Mouse (Mus musculus): ENCODE measurements around the gene Spata48. TPM values are rescaled to one million over a fixed set of nuclear protein-coding genes. Genes with fewer than 3 reads are reported as not detected.

The Spata48 gene
- polyA plus RNA-seq, 1 experiment from 2014 or later: 0.33 TPM

DNA sequence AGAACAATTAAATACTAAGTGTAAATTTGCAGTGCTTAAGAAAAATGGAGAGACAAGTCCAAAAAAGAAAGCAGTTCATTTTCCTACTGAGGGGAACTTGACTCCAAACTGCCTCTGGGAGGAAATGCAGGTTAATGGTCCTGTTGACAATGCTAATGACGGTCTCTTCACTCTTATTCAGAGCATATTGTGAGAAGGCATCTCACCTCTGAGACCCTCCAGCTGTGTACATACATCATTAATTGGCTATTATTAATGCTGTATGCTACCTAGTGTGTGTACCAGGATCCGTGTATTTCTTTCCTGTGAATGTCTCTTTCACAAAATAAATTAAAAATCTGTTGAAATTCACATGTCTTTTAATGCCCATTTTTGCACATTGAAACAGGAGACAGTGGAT is 47.5 kb downstream of the Spata48 start:
- H3K9me3 ChIP-seq (replicated peaks): no peaks in the 10 kb centered on the region
- H3K4me1 ChIP-seq (replicated peaks): no peaks in the 10 kb centered on the region
- no peak for ATAC-seq (ENCODE audit: insufficient read depth)
- H3K27me3 ChIP-seq: no peaks in the 10 kb centered on the region
- H3K4me3 ChIP-seq (replicated peaks): no peak overlapping the region
- no peak overlapping the region for H3K9ac ChIP-seq
- no peak overlapping the region for H3K27ac ChIP-seq (replicated peaks)
- H3K36me3 ChIP-seq (replicated peaks): no peaks in the 10 kb centered on the region
- WGBS (ENCODE audit: insufficient replicate concordance): 65% methylated on average over 2 of the region's 2 CpGs
- H3K4me2 ChIP-seq: no peak overlapping the region

DNA sequence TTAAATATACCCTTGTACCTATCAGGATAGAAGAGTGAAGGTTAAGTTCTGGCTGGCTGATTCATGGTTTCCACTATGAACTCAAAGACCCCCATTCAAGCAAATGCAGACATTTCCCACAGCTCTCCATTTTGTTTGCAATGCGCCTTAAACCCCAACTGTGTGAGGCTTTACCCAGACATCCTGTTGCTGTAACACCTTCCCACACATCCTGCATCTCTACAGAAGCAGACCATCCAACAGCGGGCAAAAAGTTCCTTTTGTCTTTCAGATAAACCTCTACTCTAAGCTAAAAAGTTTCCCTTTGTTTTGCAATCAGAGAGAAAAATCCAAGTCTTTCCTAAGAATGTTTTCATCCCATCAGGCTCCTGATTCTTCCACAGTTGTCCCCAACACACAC is 50.2 kb downstream of the Spata48 start:
- no peak for ATAC-seq (ENCODE audit: insufficient read depth)
- Histone ChIP-seq H3K4me1 (replicated peaks) (no peaks in the 10 kb centered on the region), H3K4me2 (no peak overlapping the region), H3K4me3 (replicated peaks) (no peak overlapping the region), H3K27ac (replicated peaks) (no peak overlapping the region), H3K36me3 (replicated peaks) (no peaks in the 10 kb centered on the region), H3K9me3 (replicated peaks) (no peaks in the 10 kb centered on the region), H3K9ac (no peak overlapping the region), H3K27me3 (no peaks in the 10 kb centered on the region)
- 46% methylated on average over 2 of the region's 2 CpGs for WGBS (ENCODE audit: insufficient replicate concordance)

DNA sequence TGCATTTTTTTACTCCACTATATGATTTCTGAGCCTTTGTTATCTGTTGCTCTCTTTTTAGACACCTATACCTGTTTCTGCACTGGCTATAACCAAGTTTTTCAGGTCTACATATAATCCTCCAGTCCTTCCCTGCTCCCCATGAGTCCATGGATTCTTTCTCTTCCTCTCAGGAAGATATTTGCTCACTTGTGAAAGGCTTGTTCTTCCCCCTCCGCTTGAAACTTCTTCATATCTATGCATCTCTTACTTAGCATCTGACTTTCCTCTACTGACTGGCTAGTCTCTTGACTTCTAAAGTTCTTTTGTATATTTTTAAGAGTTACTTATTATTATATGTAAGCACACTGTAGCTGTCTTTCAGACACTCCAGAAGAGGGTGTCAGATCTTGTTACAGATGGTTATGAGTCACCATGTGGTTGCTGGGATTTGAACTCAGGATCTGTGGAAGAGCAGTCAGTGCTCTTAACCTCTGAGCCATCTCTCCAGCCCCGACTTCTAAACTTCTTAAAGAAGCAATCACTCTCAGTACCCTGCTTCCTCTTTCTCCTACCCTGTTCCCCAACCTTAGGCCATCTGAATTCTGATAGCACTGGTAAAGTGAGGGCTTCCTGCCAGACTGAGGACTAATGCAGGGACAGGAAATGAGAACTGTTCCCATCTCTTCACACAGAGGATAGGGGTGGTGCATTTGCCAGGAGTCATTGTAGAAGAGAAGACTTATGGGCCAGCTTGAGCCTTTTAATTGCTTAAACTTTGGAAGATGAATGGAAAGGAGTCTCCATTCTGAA is 51.3 kb downstream of the Spata48 start:
- H3K4me3 ChIP-seq (replicated peaks): no peak overlapping the region
- H3K36me3 ChIP-seq (replicated peaks): no peaks in the 10 kb centered on the region
- H3K4me1 ChIP-seq (replicated peaks): peaks cover 7% of the 10 kb centered on the region
- no peak for ATAC-seq (ENCODE audit: insufficient read depth)
- H3K27me3 ChIP-seq: no peaks in the 10 kb centered on the region
- H3K4me2 ChIP-seq: no peak overlapping the region
- H3K9ac ChIP-seq: no peak overlapping the region
- 15% methylated on average over 2 of the region's 2 CpGs for WGBS (ENCODE audit: insufficient replicate concordance)
- H3K27ac ChIP-seq (replicated peaks): no peak overlapping the region
- H3K9me3 ChIP-seq (replicated peaks): no peaks in the 10 kb centered on the region

DNA sequence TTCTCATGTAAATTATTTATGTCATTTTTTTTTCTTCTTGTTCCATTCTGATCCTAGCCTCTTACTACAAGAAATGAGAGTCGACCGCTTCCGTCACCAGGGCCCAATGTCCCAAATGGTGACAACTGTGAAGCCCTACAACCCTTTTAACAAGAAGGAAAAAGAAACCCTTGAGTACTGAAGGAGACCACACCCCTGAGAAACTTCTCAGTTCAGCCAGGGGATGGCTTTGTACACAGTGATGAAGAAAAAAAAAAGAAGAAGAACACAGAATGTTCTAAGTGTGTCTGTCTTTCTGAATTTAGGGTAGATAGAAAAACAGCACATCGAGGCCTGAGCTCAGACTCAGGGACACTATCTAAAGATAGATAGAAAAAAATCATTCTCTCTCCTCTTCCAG is 53.0 kb downstream of the Spata48 start:
- H3K4me2 ChIP-seq: no peak overlapping the region
- H3K36me3 ChIP-seq (replicated peaks): no peaks in the 10 kb centered on the region
- WGBS (ENCODE audit: insufficient replicate concordance): 76% methylated on average over 4 of the region's 4 CpGs
- peaks cover 13% of the 10 kb centered on the region for H3K4me1 ChIP-seq (replicated peaks)
- no peak overlapping the region for H3K27ac ChIP-seq (replicated peaks)
- H3K4me3 ChIP-seq (replicated peaks): no peak overlapping the region
- no peaks in the 10 kb centered on the region for H3K9me3 ChIP-seq (replicated peaks)
- ATAC-seq (ENCODE audit: insufficient read depth): no peak
- no peaks in the 10 kb centered on the region for H3K27me3 ChIP-seq
- no peak overlapping the region for H3K9ac ChIP-seq

DNA sequence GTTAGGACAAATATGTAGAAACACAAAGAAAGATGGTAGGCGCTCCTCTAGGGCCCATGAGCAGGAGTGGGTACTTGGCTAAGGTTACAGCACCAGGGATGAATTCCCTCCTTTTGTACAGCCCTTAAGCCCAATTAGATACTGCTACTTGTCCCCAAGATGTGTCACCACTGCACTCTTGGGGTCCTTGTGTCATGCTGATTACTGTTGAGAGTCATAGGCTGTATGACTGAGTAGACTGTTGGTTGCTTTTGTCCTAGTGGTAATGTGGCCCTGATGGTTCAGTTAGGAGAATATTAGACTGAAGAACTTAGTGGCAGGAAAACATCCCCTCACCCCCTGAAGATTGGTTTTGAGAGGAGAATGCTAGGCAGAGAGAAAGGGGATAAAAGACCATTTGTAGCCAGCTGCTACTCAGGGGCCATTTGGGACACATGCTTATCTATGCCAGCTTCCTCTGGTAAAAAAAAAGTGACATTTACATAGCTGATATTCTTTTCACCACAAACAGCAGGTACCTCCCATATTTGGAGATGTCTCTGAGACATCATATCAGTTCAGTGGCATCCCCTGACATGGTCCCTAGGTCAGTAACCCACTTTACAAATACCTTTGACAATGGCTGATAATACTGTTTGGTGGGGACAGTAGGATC is 56.0 kb downstream of the Spata48 start:
- Histone ChIP-seq H3K27me3 (no peaks in the 10 kb centered on the region), H3K4me1 (replicated peaks) (peaks cover 22% of the 10 kb centered on the region), H3K36me3 (replicated peaks) (no peaks in the 10 kb centered on the region), H3K4me2 (no peak overlapping the region), H3K9me3 (replicated peaks) (no peaks in the 10 kb centered on the region), H3K9ac (no peak overlapping the region), H3K4me3 (replicated peaks) (no peak overlapping the region), H3K27ac (replicated peaks) (no peak overlapping the region)
- WGBS (ENCODE audit: insufficient replicate concordance): 87% methylated on average over 1 of the region's 1 CpGs
- ATAC-seq (ENCODE audit: insufficient read depth): peak; percentile 72

DNA sequence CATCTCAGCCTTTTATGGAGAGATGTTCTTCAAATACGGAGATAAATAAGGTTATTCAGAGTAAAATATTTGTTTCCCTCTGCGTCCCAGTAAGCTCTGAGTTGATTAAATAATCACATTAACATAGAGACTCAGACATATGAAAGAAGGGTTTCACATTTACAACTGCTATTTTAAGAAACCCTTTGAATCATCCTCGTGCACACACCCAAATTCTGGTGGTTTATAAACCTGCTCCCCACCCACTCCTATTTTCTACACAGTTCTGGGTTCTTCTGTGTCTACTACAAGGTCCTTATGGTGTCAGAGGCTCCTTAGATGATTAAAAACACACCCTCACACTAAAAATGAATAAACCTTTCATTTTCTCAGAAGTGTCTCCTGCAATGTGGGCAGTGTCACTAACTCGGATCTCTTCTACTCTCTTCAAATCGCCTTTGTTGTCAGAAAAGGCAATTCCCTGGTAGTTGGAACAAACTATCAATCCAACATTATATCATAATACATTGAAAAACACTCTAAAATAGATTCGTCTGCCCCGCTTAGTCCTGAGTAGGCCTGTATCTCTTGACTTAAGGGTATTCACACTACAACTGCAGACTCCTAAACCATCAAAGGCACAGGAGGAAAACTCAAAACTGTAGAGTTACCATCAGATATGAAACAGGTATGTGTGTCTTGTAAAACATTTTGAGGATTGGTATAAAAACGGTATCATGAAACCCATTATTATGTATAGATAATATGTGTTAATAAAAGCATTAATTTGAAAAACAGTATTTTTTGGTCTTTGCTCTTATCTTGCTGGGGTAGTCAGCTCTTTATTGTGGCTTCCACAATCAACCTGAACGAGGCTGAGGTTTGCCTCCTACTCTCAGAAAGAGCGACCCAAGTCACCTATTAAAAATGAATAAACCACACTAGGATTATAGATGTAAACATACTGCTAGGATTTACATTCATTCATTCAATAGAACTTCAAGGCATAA is 57.7 kb downstream of the Spata48 start:
- Histone ChIP-seq H3K36me3 (replicated peaks) (no peaks in the 10 kb centered on the region), H3K4me3 (replicated peaks) (no peak overlapping the region), H3K27ac (replicated peaks) (no peak overlapping the region), H3K27me3 (no peaks in the 10 kb centered on the region), H3K9me3 (replicated peaks) (no peaks in the 10 kb centered on the region), H3K4me1 (replicated peaks) (peaks cover 22% of the 10 kb centered on the region), H3K4me2 (no peak overlapping the region), H3K9ac (no peak overlapping the region)
- 53% methylated on average over 10 of the region's 10 CpGs for WGBS (ENCODE audit: insufficient replicate concordance)
- no peak for ATAC-seq (ENCODE audit: insufficient read depth)

DNA sequence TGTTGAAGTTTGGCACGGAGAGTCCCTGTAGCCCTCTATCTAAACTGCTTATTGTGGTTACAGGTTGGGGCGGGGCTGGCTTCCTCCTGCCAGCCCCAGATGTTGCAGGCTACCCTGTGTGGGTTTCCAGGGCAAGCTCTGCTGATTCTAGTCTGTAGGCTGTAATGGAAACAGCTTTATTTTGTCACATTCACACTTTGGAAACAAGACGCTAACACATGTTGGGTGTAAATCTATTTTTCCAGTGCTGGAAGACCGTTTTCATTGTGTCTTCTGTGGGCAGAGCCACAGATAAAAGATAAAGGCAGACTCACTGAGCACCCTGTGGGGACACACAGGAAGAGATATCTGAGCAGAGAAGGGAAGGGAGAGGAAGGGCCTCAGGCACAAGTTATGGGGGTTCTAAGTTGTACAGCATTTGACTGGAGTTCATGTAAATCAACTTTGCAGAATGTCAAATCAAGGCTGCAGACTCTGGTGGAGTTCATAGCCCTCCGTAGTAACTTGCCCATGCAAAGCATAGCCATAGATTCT is 60.1 kb downstream of the Spata48 start:
- H3K4me1 ChIP-seq (replicated peaks): peaks cover 22% of the 10 kb centered on the region
- no peaks in the 10 kb centered on the region for H3K36me3 ChIP-seq (replicated peaks)
- H3K27ac ChIP-seq (replicated peaks): peak overlapping the region; percentile 58; the same call in 1 of the 2 replicates
- peak overlapping the region; percentile 49 for H3K4me2 ChIP-seq
- no peak overlapping the region for H3K9ac ChIP-seq
- H3K27me3 ChIP-seq: no peaks in the 10 kb centered on the region
- 12% methylated on average over 5 of the region's 5 CpGs for WGBS (ENCODE audit: insufficient replicate concordance)
- no peak overlapping the region for H3K4me3 ChIP-seq (replicated peaks)
- H3K9me3 ChIP-seq (replicated peaks): no peaks in the 10 kb centered on the region
- ATAC-seq (ENCODE audit: insufficient read depth): peak; percentile 78

DNA sequence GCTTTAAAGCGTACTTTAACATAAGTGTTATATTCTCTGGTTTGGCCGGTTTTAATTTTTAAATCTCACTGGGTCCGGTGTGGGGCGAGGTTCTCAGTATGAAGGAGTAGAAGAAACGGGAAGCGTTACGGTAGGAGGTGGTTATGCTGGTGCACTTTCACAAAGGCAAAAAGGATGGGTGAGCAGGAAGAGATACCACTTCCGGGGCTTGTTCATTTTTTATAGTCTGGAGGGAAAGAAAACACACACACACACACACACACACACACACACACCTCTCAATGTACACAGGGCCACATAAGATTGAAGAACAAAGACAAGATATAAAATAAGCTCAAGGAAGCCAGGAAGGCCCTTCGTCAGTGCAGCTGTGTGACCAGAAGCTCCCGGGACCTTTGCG is 66.9 kb downstream of the Spata48 start:
- 25% methylated on average over 11 of the region's 11 CpGs for WGBS (ENCODE audit: insufficient replicate concordance)
- H3K4me2 ChIP-seq: no peak overlapping the region

DNA sequence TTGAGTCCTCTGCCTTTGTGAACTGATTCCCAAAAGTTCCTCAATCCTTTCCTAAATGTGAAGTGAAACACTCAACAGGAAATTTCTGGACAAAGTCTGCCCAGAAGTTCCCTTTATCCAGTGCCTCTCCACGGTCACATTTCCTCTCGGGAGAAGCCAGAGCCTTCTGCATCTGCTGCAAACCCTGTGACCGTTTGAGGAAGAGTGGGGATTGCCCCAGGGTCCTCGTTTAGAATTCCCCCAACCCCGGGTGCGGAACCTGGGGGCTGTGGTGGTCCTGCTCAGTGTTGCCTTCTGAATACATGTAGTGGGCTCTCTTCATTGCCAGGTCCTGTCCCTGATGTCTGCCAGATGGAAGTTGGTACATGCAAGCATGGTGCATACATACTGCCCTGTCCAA is 67.3 kb downstream of the Spata48 start:
- WGBS (ENCODE audit: insufficient replicate concordance): 29% methylated on average over 6 of the region's 6 CpGs
- no peak for ATAC-seq (ENCODE audit: insufficient read depth)
- Histone ChIP-seq H3K4me3 (replicated peaks) (no peak overlapping the region), H3K4me2 (no peak overlapping the region), H3K27ac (replicated peaks) (no peak overlapping the region), H3K27me3 (no peaks in the 10 kb centered on the region), H3K36me3 (replicated peaks) (no peaks in the 10 kb centered on the region), H3K4me1 (replicated peaks) (no peaks in the 10 kb centered on the region; the same call in 1 of the 2 replicates), H3K9ac (no peak overlapping the region), H3K9me3 (replicated peaks) (no peaks in the 10 kb centered on the region)

More for the DNA sequence above, 66.9 kb downstream of the Spata48 start:
- H3K36me3 ChIP-seq (replicated peaks): no peaks in the 10 kb centered on the region
- H3K9ac ChIP-seq: no peak overlapping the region
- no peaks in the 10 kb centered on the region for H3K9me3 ChIP-seq (replicated peaks)
- H3K4me1 ChIP-seq (replicated peaks): no peaks in the 10 kb centered on the region; the same call in 1 of the 2 replicates
- no peak overlapping the region for H3K4me3 ChIP-seq (replicated peaks)
- ATAC-seq (ENCODE audit: insufficient read depth): no peak
- H3K27me3 ChIP-seq: no peaks in the 10 kb centered on the region
- no peak overlapping the region for H3K27ac ChIP-seq (replicated peaks)

DNA sequence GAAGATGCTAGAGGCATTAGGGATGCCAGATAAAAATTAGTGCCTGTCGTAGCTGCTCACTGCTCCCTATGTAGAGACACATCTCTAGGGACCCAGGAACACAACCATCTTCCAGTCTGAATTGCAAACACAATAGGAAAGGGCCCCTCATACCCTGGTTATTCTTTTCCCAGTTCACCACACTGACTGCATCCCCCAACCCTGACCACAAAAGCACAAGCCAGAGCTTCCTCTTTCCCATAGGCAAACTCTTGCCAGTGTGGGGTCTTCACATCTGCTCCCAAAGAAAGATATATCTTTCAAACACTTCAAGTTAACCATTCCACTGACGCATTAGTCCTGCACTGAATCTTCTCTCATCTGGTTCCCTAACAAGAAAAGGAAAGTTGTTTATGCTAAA is 68.2 kb downstream of the Spata48 start:
- H3K4me2 ChIP-seq: no peak overlapping the region
- H3K9ac ChIP-seq: no peak overlapping the region
- no peak overlapping the region for H3K4me3 ChIP-seq (replicated peaks)
- no peaks in the 10 kb centered on the region; the same call in 1 of the 2 replicates for H3K4me1 ChIP-seq (replicated peaks)
- H3K27ac ChIP-seq (replicated peaks): no peak overlapping the region
- ATAC-seq (ENCODE audit: insufficient read depth): no peak
- H3K36me3 ChIP-seq (replicated peaks): no peaks in the 10 kb centered on the region
- no peaks in the 10 kb centered on the region for H3K9me3 ChIP-seq (replicated peaks)
- WGBS (ENCODE audit: insufficient replicate concordance): 45% methylated on average over 2 of the region's 2 CpGs
- H3K27me3 ChIP-seq: no peaks in the 10 kb centered on the region
